Mouse (Mus musculus) myocyte (in vitro differentiated cells): ENCODE measurements around the gene Gm2564. TPM values are rescaled to one million over a fixed set of nuclear protein-coding genes. Genes with fewer than 3 reads are reported as not detected.
"Not testable (repeated sequence)": the region's sequence is repeated elsewhere in the genome, so short reads cannot be mapped to it uniquely, and the experiment has no call there.

Experiments used
- H3K27me3 ChIP-seq: one replicate; pipeline ENCODE4 v1.6.1; 2011; ENCODE audit not compliant: control insufficient read depth, insufficient read depth, insufficient read length
- H3K36me3 ChIP-seq: one replicate; pipeline ENCODE4 v1.6.1; 2011; ENCODE audit not compliant: control insufficient read depth, insufficient read depth
- H3K4me2 ChIP-seq: one replicate; pipeline ENCODE4 v1.6.1; 2011; ENCODE audit warnings: low read depth, control low read depth
- H3K4me3 ChIP-seq: one replicate; pipeline ENCODE4 v1.5.1; 2011; ENCODE audit warnings: mild to moderate bottlenecking, control low read depth, moderate library complexity
- H3K79me2 ChIP-seq: one replicate; pipeline ENCODE4 v1.6.1; 2011; ENCODE audit not compliant: control insufficient read depth, insufficient read depth
- H3ac ChIP-seq: one replicate; pipeline ENCODE4 v1.6.1; 2011; ENCODE audit not compliant: control insufficient read depth, insufficient read length
- polyA plus RNA-seq: library from polyadenylated mRNA; unstranded; fragments of >200 nt; fragmentation: generic; extraction: Trizol; gene quantifications from one replicate; pipeline ENCODE4 v1.2.1, GENCODE M21; 2012; ENCODE audit warnings: missing spikeins

Gm2564 gene
- not detected for polyA plus RNA-seq

DNA sequence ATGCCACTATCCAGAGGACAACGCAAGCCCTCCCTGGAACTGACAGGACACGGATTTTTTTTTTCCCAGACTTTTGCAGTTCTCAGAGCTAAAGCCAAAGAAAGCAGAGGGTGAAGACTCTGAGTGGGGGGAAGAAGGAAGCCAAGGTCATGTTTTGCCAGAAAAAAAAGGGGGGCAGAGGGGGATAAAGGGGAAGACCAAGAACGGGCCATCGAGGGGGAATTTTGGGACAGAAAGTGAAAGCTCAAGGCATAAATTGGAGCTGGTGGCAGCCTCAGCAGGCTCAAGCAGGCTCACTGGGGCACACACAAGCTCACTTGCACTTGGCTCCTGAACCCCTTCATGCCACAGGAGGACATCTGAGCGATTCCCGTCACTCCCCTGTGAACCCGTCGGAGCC is at the start of gene Gm2564:
Gene Gm2564, plus strand, starts transcription at position 301 of the 400 bp plus-strand sequence.
- not testable (repeated sequence) for H3K79me2 ChIP-seq, H3K36me3 ChIP-seq, H3K27me3 ChIP-seq

GRCm38 (mm10) chr4:42611895-42612294 is 17.6 kb upstream of the Gm2564 start, which contains the start of gene Gm10591:
Gene Gm10591 (plus strand): TSS chr4:42612195.
- H3K4me3 ChIP-seq, H3K36me3 ChIP-seq, H3K27me3 ChIP-seq, H3ac ChIP-seq, H3K79me2 ChIP-seq, H3K4me2 ChIP-seq: not testable (repeated sequence)

More for the DNA sequence above, at the start of gene Gm2564:
- H3K4me3 ChIP-seq, H3K4me2 ChIP-seq, H3ac ChIP-seq: not testable (repeated sequence)

DNA sequence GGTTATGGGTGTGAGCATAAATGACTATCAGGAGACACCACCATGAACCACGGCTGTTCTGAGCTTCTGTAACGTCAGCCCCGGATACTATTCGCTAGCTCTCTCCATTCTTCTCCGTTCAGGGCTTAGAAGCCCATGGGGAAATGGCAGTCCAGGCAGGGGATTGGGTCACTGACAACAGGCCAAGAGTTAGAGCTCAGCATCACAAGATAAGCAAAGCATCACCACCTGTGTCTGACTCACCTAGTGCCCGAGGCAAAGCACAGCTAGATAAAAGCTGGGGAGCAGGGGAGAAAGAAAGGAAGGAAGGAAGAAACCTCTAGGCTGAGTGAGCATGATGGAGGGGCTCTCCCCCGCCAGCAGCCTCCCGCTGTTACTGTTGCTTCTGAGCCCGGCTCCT is 25.4 kb downstream of the Gm2564 start, which contains the start of gene Ccl27b:
Gene Ccl27b, plus strand, starts transcription at position 301 of the 400 bp plus-strand sequence.
- not testable (repeated sequence) for H3K4me2 ChIP-seq, H3K4me3 ChIP-seq, H3K36me3 ChIP-seq, H3ac ChIP-seq, H3K79me2 ChIP-seq, H3K27me3 ChIP-seq

DNA sequence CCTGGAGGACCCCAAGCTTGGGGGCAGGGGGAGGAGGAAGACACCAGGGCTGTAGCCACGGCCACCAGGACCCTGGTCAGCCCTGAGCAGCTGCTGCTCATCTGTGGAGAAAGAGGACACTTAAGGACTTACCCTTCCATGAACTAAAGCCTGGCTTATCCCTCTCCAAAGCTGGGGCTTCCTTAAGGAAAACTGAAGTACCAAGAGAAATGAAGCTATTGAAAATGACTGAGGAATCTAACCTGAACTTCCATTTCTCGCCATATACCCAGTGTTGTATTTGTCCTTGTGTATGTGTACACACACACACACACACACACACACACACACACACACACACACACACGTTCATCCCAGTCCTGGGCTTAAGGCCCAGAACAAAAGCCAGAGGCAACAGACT is 32.3 kb downstream of the Gm2564 start, which contains the start of gene Il11ra2:
Gene Il11ra2, minus strand, starts transcription at position 101 of the 400 bp plus-strand sequence.
- H3K27me3 ChIP-seq, H3ac ChIP-seq, H3K4me2 ChIP-seq, H3K79me2 ChIP-seq, H3K4me3 ChIP-seq, H3K36me3 ChIP-seq: not testable (repeated sequence)

GRCm38 (mm10) chr4:42675415-42675814 is 45.9 kb downstream of the Gm2564 start:
- not testable (repeated sequence) for H3K27me3 ChIP-seq, H3K4me2 ChIP-seq

GRCm38 (mm10) chr4:42679365-42679764 is 49.8 kb downstream of the Gm2564 start:
- not testable (repeated sequence) for H3ac ChIP-seq, H3K36me3 ChIP-seq, H3K79me2 ChIP-seq, H3K27me3 ChIP-seq, H3K4me3 ChIP-seq, H3K4me2 ChIP-seq

More at GRCm38 (mm10) chr4:42675415-42675814, 45.9 kb downstream of the Gm2564 start:
- not testable (repeated sequence) for H3K36me3 ChIP-seq, H3ac ChIP-seq, H3K4me3 ChIP-seq, H3K79me2 ChIP-seq

DNA sequence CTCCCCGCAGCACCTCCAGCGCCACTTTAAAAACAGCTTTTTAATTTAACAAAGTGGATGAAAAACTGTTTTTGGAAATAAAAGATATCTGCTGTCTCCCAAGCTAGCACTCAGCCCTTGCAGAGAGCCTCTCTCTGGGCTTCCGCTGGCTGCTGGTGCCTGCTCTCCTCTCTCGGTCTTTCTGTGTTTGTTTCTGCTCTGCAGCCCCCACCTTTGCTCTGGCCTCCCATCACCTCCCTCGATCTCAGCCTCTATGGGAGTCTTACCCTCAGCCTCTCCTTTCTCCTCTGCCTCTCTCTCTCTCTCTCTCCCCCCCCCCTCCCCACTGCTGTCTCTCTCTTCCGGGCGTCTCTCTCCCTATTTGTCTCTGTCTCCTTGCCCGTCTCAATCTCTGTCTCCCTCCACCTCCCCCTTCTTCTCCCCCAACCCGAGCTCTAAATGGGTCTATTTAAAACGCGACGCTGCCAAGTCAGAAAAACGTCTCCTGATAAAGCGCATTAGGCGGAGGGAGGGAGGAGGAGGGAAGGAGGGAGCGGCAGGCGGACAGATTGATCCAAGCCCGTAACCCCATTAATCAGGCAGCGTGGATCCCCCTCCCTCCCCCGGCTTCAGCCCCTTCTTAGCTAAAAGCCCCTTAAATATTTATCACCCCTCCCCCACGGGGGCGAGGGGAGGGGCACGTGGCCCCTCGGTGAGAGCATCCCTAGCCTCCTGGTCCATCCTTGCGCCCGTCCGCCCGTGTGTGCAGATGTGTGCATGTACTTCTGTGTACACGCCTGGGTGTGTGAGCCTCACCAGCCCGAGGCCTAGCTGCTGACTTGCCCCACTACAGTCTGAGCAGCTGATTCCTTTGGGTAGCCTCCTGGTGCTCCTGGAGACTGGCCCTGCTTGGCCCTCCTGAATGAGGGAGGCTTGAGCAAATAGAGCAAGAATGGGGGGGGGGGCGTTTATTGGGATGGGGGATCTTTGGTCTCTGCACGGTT is 51.1 kb downstream of the Gm2564 start:
- not testable (repeated sequence) for H3K27me3 ChIP-seq, H3K36me3 ChIP-seq, H3K79me2 ChIP-seq, H3K4me2 ChIP-seq, H3K4me3 ChIP-seq, H3ac ChIP-seq

Other genes with a start within 250 kb of the Gm2564 start
- gene Gm21586, start 190.3 kb upstream of the Gm2564 start, polyA plus RNA-seq: not detected
- not detected for gene Gm2163, start 163.0 kb upstream of the Gm2564 start, polyA plus RNA-seq
- gene Fam205a2, start 101.5 kb upstream of the Gm2564 start, polyA plus RNA-seq: not detected
- gene Gm10591, start 17.5 kb upstream of the Gm2564 start, polyA plus RNA-seq: not detected
- not detected for gene Ccl27b, start 25.5 kb downstream of the Gm2564 start, polyA plus RNA-seq
- gene Il11ra2, start 32.2 kb downstream of the Gm2564 start, polyA plus RNA-seq: not detected
- gene 4930578G10Rik, start 105.8 kb downstream of the Gm2564 start, polyA plus RNA-seq: not detected
- not detected for gene Ccl19, start 126.9 kb downstream of the Gm2564 start, polyA plus RNA-seq
- gene Ccl21a, start 144.3 kb downstream of the Gm2564 start, polyA plus RNA-seq: not detected
- not detected for gene Fam205a1, start 224.2 kb downstream of the Gm2564 start, polyA plus RNA-seq
- not detected for gene Gm12394, start 227.1 kb downstream of the Gm2564 start, polyA plus RNA-seq
- gene Fam205c, start 244.5 kb downstream of the Gm2564 start, polyA plus RNA-seq: not detected